Mouse (Mus musculus) megakaryocyte, embryonic 14.5 days (primary cell): ENCODE data around the gene Ube2h.

ENCODE experiments used
- FLI1 ChIP-seq: IDR thresholded peaks from 2 replicates; pipeline ENCODE4 v1.6.1; 2012; ENCODE audit warnings: low read length, inconsistent platforms, mixed read lengths
- GATA1 ChIP-seq: IDR thresholded peaks from 3 replicates; pipeline ENCODE4 v1.6.1; 2012; ENCODE audit warnings: mixed read lengths, low read length, inconsistent platforms, borderline replicate concordance

DNA sequence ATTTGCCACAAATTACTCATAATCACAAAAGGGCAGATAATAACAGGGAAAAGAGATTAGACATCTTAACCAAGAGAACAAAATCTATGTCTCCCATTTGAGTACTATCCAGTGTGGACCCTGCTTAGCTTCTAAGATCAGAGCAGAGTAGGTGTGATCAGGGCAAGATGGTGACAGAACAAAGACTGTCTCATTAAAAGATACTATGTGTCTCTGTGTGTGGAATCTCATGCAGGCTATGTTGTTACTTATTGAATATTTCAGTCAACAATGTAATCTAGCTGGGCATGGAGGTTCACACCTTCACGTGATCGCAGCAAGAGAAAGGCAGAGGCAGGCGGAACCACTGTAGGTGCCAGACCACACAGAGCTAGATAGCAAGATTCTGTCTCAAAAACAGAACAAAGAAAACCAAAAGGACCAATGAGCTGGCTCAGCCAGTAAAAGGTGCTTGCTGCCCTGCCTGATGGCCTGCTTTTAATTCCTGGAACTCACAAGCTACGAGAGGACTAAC is 43.0 kb upstream of the Ube2h start:
- no peak for TF ChIP-seq GATA1
- no peak for TF ChIP-seq FLI1
